Mouse (Mus musculus) CD4-positive naive resting alpha-beta T cell, adult 57 days (primary cell): ENCODE data around the gene Foxn4. TPM values are rescaled to one million over a fixed set of nuclear protein-coding genes. Genes with fewer than 3 reads are reported as not detected.

Experiments used
- total RNA-seq: library from RNA; stranded (reverse); gene quantifications from one replicate; pipeline ENCODE4 v1.2.4, GENCODE M21; 2023

Foxn4 gene
- total RNA-seq = not detected

GRCm38 (mm10) chr5:114273693-114274402 is at the start of gene Foxn4:
TSS of gene Foxn4 (minus strand) at chr5:114273807.

GRCm38 (mm10) chr5:114288874-114289273 is 15.3 kb upstream of the Foxn4 start, which contains the start of gene Myo1h:
TSS of gene Myo1h (plus strand) at chr5:114289166.

Other genes with a start within 250 kb of the Foxn4 start
- 20.5 TPM for gene Usp30, start 208.3 kb downstream of the Foxn4 start, total RNA-seq
- gene Svop, start 182.2 kb downstream of the Foxn4 start, total RNA-seq = not detected
- gene Alkbh2, start 145.6 kb downstream of the Foxn4 start, total RNA-seq = 8.2 TPM
- gene Ung, start 143.4 kb downstream of the Foxn4 start, total RNA-seq = 12.9 TPM
- gene Acacb, start 127.3 kb downstream of the Foxn4 start, total RNA-seq = 13.8 TPM
- gene Myo1h, start 15.4 kb upstream of the Foxn4 start, total RNA-seq = 14.2 TPM
- gene Kctd10, start 106.7 kb upstream of the Foxn4 start, total RNA-seq = 110 TPM
- gene Ube3b, start 106.8 kb upstream of the Foxn4 start, total RNA-seq = 62.7 TPM
- 8.6 TPM for gene Mmab, start 170.3 kb upstream of the Foxn4 start, total RNA-seq
- gene Mvk, start 170.5 kb upstream of the Foxn4 start, total RNA-seq = 21.2 TPM